Mouse (Mus musculus) gastrocnemius, postnatal 25 days (tissue): Measurements from ENCODE around the gene Rab4a. TPM values are rescaled to one million over a fixed set of nuclear protein-coding genes. Genes with fewer than 3 reads are reported as not detected.
A peak's percentile ranks its signal among the peaks of the same experiment; 100 is the strongest.

Experiments
- DNase-seq: peaks from one replicate; pipeline ENCODE4 v3.0.0; 2022
- total RNA-seq, 2 experiments: library from RNA; stranded (reverse); gene quantifications; 1 replicate in 1 of 2; 2 replicates in 1 of 2; pipeline ENCODE4 v1.2.3; 2021

Rab4a gene
- total RNA-seq, 2 experiments from 2014 or later: 10.2 to 11.3 TPM

- DNase-seq: peak; percentile 44
Measured at GRCm38 (mm10) chr8:123813173-123813891, 7.5 kb downstream of the Rab4a start.

DNA sequence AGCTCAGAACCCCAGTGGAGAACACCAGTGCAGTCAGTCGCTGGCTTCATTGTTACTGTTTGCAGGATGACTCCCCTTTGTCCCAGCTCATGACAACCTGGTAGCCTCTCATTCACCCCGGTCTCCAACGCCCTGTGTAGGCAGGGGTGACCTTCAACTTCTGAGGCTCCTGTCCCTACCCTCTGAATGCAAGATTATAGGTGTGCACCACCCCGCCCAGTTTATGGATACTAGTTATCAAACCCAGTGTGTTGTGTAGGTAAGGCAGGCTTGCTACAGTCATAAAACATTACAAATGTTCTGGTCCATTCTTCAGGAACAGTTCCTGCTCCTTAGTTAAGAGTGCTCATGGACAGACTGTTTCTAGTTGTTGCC is 8.1 kb downstream of the Rab4a start:
- no peak for DNase-seq

GRCm38 (mm10) chr8:123815325-123815724 is 9.5 kb downstream of the Rab4a start:
- DNase-seq: no peak

DNA sequence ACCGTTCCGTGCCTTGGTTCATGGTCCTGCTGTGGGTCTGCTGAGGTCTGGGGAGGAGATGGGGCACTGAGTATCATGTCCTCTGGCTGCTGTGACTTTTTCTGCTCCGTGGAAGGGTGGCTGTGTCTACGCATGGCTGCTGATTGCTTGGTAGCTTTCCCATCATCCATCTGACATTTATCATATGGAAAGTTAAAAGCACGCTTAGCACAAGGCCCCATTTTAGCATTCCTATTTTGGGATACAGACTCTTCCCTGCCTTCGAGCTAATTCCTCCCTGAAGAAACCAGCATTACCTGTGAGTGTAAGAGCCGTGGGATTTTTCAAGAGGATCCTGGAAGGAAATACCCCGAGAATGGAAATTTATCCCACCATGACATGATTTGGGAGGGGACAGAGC is 11.2 kb downstream of the Rab4a start:
- DNase-seq: no peak

- no peak for DNase-seq
Measured at GRCm38 (mm10) chr8:123817747-123818146, 12.0 kb downstream of the Rab4a start.

GRCm38 (mm10) chr8:123819683-123820610 is 14.2 kb downstream of the Rab4a start:
- no peak for DNase-seq

DNA sequence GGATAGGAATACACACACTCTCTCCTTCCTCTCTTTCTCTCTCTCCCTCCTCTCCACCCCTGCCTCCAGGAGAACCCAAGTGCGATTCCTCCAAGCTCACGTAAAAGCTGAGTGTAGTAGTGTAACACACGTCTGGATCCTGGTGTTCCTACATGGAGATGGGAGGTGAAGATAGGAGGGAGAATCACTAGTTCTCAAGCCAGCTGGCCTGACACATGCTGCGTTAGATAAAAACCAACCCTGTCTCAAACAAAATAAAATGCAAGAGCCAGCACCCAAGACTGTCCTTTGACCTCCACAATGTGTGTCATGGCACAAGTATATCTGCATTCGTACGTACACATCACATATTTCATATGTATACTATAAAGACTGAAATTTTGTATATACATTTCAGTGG is 15.0 kb downstream of the Rab4a start:
- no peak for DNase-seq

DNA sequence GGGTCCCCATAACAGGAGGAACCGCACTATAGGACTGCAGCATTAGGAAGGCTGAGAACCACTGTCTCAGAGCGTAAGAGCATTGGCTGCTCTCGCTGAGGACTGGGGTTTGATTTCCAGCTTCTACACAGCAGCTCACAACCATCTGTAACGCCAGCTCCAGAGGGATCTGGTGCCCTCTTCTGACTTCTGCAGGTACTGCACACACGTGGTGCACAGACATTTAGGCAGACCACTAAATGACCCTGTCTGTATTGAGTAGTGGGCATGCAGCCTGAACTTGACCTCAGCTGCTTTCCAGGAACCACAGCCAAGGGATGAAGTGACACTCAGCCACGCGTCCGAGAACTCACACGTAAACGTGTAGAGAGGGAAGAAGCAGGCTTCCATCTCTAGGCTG is 17.3 kb downstream of the Rab4a start:
- DNase-seq: no peak

DNA sequence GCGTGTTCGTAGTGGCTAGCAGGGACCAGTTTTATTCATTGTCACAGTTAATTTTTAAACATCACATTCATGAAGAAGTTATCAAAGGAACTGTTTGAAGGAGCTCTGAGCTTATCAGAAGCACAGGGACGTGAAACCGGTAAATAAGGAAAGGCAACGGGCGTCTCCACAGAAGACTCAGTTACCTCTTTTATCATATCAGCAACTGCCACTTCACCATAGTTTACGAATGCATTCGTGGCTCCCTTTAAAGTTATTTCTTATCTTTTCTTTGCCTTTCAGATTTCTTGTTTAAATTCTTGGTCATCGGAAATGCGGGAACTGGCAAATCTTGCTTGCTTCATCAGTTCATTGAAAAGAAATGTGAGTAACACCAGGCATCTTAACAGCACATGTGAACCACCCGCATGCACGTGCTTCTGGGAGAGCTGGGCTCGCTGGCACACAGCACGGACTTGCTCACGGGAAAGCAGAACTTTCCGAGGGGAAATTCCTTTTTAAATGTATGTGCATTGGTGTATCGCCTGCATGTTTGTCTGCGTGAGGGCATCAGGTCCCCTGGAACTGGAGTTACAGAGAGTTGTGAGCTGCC is 17.8 kb downstream of the Rab4a start:
- DNase-seq: no peak

DNA sequence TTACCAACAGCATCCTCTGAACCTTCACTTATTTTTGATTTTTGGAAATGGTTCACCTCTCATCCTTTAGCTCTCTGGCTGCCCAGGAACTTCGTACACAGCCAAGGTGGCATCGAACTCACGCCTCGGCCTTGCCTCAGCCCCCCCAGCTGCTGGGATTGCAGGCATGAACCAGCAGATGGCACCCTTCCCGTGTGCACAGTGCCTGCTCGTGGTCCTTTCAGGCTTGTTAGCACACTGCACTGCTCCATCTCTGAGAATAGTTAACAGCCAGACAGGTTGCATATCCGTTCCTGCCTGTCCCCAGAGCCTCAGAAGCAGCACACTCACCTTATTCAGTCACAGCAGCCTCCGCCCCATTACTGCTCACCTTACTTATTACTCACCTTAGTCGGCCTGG is 20.2 kb downstream of the Rab4a start:
- DNase-seq: no peak

DNA sequence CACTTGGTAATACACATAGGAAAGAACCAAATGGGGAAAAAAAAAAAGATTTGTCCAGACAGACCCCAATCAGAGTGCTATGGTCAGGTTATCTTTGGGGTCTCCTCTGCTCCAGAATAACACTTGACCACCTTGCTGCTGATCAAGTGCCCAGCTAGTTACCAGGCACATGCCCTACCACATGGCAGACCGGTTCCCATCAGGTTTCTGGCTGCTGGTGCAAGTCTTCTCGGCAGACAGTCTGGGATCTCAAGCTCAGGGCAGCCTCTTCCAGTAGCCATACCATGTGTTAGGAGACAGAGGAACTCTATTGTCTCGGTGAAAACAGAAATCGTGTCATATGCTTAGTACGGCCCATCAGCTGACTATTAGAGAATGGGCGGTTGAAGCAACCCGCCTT is 21.0 kb downstream of the Rab4a start:
- DNase-seq: no peak

GRCm38 (mm10) chr8:123827523-123827922 is 21.7 kb downstream of the Rab4a start:
- DNase-seq: no peak

DNA sequence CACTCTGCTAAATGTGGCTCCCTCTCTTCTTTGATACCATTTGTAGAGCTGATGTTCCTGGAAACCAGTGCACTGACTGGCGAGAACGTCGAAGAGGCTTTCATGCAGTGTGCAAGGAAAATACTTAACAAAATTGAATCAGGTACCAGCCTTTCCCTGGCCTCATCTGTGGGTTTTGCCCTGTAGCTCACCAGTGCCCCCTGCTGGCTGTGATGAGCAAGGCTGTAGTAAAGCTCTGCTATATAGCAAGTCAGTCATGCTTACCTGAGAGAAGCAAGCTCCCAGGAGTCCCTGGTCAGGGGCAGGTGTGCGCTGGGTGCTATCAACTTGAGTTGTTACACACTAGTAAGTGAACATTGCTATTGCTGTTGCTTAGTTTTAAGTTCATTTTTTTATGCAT is 27.0 kb downstream of the Rab4a start:
- DNase-seq: peak; percentile 28

DNA sequence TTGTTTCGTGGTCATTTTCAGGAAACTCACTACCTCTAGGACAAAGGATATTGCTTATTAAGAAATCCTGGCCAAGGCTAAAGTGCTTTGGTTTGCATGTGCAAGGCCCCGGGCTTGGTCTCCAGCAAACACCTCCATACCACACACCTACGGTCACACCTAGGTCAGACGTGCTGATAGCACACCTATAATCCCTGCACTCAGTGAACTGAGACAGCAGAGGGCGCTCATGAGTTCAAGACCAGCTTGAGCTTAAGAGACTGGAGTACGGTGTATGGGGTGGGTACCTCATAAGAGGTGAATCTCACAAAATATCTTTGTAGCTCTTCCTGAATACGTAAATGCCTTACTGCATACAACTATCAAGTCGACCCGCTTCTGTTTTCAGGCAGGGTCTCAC is 29.7 kb downstream of the Rab4a start:
- DNase-seq: no peak

DNA sequence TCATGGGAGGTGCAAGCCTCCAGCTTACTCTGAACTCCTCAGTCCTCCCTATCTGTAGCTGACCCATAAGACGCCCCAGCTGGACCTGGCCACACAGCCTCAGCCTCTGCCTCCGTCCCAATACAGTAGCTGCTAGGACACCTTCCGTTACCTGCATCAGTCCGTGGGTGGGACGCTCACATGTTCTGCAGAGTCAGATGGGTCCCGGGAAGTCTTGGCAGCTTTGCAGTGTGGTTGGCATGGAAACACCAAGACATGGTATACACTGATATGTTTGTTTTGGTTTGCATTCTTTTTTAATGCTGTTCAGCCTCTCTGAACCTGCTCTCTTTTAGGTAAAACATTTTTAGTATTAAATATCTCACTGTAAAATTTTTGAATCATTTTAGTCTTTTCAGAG is 30.6 kb downstream of the Rab4a start:
- DNase-seq: no peak

GRCm38 (mm10) chr8:123838496-123838895 is 32.7 kb downstream of the Rab4a start:
- no peak for DNase-seq

DNA sequence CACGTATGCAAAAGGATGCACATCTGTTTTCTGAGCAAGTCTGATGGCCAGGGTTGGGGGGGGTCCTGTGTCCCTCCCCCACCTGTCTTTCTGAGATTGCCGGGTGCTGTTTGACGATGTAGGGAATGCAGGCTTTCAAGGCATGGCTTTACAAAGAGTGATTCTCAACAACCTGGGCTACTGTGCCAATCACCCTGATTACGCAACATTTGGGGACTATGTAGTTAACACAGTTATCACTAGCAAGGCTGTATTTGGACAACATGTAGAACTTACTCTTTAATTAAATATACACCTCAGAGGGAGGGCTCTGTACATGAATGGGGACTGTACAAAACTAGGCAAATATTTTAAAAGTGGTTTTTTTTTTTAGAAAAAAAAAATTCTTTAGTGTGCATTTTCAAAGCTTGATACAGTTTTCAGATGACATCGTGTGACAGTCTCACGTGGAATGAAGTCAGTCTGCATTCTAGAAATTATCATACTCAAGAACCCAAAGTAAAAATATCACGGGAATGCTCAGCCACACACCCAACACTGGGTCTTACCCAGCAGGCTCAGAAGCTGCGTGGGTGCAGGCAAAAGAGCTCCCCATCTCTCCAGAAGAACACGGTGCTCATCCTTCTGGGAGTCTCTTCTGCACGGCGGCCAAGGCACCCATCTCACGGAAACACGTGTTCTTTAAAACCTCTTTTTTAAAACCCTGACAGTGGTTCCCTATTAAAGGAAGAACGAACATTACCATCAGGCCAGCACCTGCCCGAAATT is 35.0 kb downstream of the Rab4a start:
- no peak for DNase-seq

GRCm38 (mm10) chr8:123842086-123842485 is 36.3 kb downstream of the Rab4a start:
- DNase-seq: no peak

- no peak for DNase-seq
Measured at GRCm38 (mm10) chr8:123844341-123844740, 38.6 kb downstream of the Rab4a start.

- DNase-seq: no peak
Measured at GRCm38 (mm10) chr8:123845114-123845513, 39.3 kb downstream of the Rab4a start.

- no peak for DNase-seq
Measured at GRCm38 (mm10) chr8:123845991-123846390, 40.2 kb downstream of the Rab4a start.

DNA sequence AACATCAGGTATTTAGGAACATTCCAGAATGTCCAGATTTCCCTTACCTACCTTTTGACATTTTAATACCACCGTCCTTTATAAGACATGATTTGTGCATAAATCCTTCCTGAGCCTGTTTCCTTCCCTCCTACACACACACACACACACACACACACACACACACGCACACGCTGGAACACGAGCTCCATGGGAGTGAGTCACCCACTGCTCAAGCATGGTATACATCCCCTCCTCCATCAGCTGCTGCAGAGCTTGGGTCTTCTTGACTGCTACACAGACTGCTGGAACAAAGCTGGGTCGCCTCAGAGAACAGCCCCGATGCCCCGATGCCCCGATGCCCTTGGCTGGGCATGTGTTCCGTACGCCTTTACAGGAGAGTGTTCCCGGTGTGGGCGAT is 40.7 kb downstream of the Rab4a start:
- DNase-seq: no peak
